Mouse (Mus musculus): ENCODE measurements around the gene 6030408B16Rik. TPM values are rescaled to one million over a fixed set of nuclear protein-coding genes. Genes with fewer than 3 reads are reported as not detected.
A peak's percentile ranks its signal among the peaks of the same experiment; 100 is the strongest.

6030408B16Rik gene
- total and polyA plus RNA-seq, 3 experiments, result not detected

DNA sequence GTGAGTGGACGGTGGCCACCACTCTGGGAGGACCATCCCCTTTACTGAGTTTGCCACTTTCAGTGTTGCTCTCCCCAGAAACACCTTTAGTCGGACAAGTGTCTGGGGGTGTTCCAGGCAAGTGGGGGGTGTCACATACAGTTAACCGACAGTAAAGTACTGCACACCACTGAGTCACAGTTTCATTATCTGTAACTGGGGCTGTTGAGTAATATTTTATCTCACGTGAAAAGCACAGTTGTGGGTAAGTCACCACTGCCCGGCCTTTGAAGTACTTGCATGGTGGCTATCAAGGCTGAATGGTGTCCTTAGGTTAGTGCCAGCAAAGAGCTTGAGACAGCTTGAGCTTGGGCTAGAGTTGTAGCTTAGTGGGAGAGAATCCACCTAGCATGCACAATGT, 10.5 kb upstream of the 6030408B16Rik start:
- TF ChIP-seq TAL1 (conservative IDR thresholded peaks at IDR 0.05; ENCODE audit: low read depth, low read length) (no peak), CTCF (IDR thresholded peaks at IDR 0.05; ENCODE audit: low read depth, low read length) (no peak), GATA1 (IDR thresholded peaks at IDR 0.05; ENCODE audit: borderline replicate concordance, low read length) (no peak), GATA2 (IDR thresholded peaks at IDR 0.05; ENCODE audit: borderline replicate concordance, low read depth, low read length) (no peak), POLR2AphosphoS5 (IDR thresholded peaks at IDR 0.05; ENCODE audit: insufficient replicate concordance, low read depth, low read length) (no peak)
- H3K4me3 ChIP-seq (ENCODE audit: low read depth, low read length), result no peak overlapping the region
- peaks cover 9% of the 10 kb centered on the region; the same call in 1 of the 2 replicates for H3K27me3 ChIP-seq (ENCODE audit: insufficient read depth, low read length)
- ATAC-seq (ENCODE audit: extremely low read depth, insufficient number of reproducible peaks, low FRiP score, poor library complexity, severe bottlenecking) (no peak), DNase-seq (ENCODE audit: low spot score) (no peak)
- peaks cover 43% of the 10 kb centered on the region for H3K4me1 ChIP-seq (ENCODE audit: insufficient read depth, low read depth, low read length)
- H3K36me3 ChIP-seq (replicated peaks), result peaks cover 19% of the 10 kb centered on the region
- no peaks in the 10 kb centered on the region for H3K9me3 ChIP-seq (replicated peaks)

DNA sequence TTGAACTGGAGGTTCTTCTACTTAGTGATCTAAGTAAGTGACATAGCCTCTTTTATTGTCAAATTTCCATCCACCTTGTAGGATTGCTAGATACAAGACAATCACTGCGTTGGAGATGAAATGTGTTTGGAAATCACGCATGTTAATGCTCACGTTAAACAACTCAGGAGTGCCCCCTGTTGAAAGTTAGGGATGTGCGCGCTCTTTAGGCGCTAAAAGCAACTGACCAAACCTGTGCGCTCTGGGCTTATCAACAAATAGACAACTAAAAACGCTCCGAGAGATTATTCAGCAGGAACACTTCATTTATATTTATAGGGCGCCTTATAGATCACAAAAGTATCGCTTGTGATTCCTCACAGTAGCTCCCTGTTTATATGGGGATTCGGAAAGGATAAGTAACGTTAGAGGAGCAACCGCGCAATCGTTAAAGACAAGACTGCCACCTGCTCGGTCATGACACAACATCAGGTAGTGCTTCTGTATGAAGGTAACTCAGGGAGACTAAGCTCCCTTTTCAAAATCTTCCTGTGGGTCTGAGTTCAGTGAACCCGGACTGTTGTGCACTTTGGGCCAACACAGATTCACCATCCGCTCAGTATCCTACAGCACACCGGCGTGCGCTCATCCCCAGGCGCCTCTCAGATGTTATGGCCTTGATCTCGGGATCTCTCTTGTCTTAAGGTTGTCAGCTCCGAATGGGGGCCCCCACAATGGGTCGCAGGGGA, 9.7 kb upstream of the 6030408B16Rik start:
- DNase-seq (ENCODE audit: low spot score) (peak; percentile 25), ATAC-seq (ENCODE audit: extremely low read depth, insufficient number of reproducible peaks, low FRiP score, poor library complexity, severe bottlenecking) (no peak)
- H3K9me3 ChIP-seq (replicated peaks), result no peaks in the 10 kb centered on the region
- TF ChIP-seq TAL1 (conservative IDR thresholded peaks at IDR 0.05; ENCODE audit: low read depth, low read length) (no peak), CTCF (IDR thresholded peaks at IDR 0.05; ENCODE audit: low read depth, low read length) (no peak), POLR2AphosphoS5 (IDR thresholded peaks at IDR 0.05; ENCODE audit: insufficient replicate concordance, low read depth, low read length) (no peak), GATA1 (IDR thresholded peaks at IDR 0.05; ENCODE audit: borderline replicate concordance, low read length) (no peak)
- H3K4me3 ChIP-seq (ENCODE audit: low read depth, low read length), result peak overlapping the region; percentile 89
- peaks cover 5% of the 10 kb centered on the region; the same call in 1 of the 2 replicates for H3K27me3 ChIP-seq (ENCODE audit: insufficient read depth, low read length)
- H3K4me1 ChIP-seq (ENCODE audit: insufficient read depth, low read depth, low read length), result peaks cover 43% of the 10 kb centered on the region
- H3K36me3 ChIP-seq (replicated peaks), result peaks cover 28% of the 10 kb centered on the region

DNA sequence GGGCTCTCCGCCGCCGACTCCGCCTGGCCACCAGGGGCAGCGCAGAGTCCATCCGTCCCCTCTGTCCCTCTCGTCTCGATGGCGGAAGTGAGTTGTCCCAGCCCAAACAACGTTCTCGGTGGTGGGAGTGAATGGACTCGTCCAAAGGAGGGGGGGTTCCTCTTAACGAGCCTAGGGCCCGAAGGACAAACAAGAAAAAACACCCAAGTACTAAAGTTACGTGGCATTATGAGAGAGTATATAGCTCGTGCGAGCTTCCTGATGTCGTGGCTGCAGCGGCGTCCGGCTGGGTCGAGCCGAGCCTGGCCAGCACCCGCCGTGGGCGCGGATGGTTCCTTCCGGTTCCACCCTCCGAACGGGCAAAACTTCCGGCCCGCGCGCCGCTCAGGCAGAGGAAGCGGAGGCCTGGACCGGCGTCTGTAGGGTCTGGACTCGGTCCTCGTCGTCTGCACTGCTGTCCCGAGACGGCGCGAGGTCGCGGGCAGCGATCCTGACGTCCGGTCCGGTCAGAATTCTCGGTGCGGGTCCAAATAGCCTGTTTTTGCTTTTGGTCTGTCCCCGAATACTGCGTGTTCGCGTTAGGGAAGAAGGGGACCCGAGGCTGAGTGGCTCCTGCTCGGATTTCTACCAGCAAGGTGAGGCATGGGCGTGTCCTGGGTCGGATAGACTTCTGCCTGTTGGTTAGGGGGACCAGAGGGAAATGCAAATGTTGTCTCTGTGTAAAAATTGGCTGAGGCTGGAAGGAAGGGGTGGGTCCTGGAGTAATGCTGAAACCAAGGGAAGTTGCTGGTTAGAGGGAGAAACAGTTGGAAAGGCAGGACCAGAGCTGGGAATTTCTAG, 8.9 kb upstream of the 6030408B16Rik start, which contains the start of gene Atg101:
Gene Atg101, plus strand, starts transcription at position 362 of the 840 bp plus-strand sequence.
- peak; percentile 95 for ATAC-seq (ENCODE audit: extremely low read depth, insufficient number of reproducible peaks, low FRiP score, poor library complexity, severe bottlenecking)
- peak; percentile 92 for DNase-seq (ENCODE audit: low spot score)

DNA sequence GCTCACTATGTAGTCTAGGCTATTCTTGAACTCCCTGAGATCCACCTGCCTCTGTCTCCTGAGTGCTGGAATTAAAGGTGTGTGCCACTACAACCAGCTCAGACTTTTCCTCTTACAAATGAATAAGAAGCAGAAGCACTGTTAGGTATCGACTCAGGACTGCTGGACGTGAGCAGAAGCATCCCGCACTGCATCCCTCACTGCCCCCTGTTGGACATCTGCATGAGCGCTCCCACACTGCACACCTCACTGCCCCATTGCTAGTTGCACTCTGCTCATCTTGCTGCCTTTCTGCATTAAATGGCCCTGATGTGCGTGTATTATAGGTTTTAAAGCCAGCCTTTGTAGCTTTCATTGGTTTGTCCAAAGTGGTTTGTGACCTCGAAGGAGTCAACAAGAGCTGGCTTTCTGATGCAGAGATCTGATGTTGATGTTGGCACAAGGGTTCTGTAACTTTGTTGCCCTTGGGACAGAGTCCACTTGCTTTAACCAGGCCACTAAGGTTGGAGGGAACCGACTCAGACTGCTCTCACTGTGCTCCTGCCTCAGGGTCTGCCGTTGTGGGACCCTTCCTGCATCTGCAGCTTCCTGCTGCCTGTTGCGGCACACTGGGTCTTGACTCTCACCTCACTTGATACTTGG, 6.8 kb upstream of the 6030408B16Rik start:
- H3K9me3 ChIP-seq (replicated peaks), result no peaks in the 10 kb centered on the region
- H3K4me3 ChIP-seq (ENCODE audit: low read depth, low read length), result peak overlapping the region; percentile 36; the same call in 1 of the 2 replicates
- TF ChIP-seq GATA1 (IDR thresholded peaks at IDR 0.05; ENCODE audit: borderline replicate concordance, low read length) (no peak), CTCF (IDR thresholded peaks at IDR 0.05; ENCODE audit: low read depth, low read length) (peak; percentile 23; the same call in 1 of the 2 replicates)
- peaks cover 57% of the 10 kb centered on the region for H3K36me3 ChIP-seq (replicated peaks)
- peaks cover 37% of the 10 kb centered on the region for H3K4me1 ChIP-seq (ENCODE audit: insufficient read depth, low read depth, low read length)
- DNase-seq (ENCODE audit: low spot score) (no peak), ATAC-seq (ENCODE audit: extremely low read depth, insufficient number of reproducible peaks, low FRiP score, poor library complexity, severe bottlenecking) (no peak)
- no peaks in the 10 kb centered on the region for H3K27me3 ChIP-seq (ENCODE audit: insufficient read depth, low read length)

More for the DNA sequence above, 8.9 kb upstream of the 6030408B16Rik start, which contains the start of gene Atg101:
- TF ChIP-seq GATA2 (IDR thresholded peaks at IDR 0.05; ENCODE audit: borderline replicate concordance, low read depth, low read length), result no peak
- TF ChIP-seq CTCF (IDR thresholded peaks at IDR 0.05; ENCODE audit: low read depth, low read length), result peak; percentile 64
- peaks cover 43% of the 10 kb centered on the region for H3K4me1 ChIP-seq (ENCODE audit: insufficient read depth, low read depth, low read length)
- H3K4me3 ChIP-seq (ENCODE audit: low read depth, low read length), result peak within 1 kb of the TSS; percentile 89
- H3K36me3 ChIP-seq (replicated peaks), result peaks cover 36% of the 10 kb centered on the region
- no peaks in the 10 kb centered on the region for H3K9me3 ChIP-seq (replicated peaks)
- H3K27me3 ChIP-seq (ENCODE audit: insufficient read depth, low read length), result peaks cover 5% of the 10 kb centered on the region; the same call in 1 of the 2 replicates

DNA sequence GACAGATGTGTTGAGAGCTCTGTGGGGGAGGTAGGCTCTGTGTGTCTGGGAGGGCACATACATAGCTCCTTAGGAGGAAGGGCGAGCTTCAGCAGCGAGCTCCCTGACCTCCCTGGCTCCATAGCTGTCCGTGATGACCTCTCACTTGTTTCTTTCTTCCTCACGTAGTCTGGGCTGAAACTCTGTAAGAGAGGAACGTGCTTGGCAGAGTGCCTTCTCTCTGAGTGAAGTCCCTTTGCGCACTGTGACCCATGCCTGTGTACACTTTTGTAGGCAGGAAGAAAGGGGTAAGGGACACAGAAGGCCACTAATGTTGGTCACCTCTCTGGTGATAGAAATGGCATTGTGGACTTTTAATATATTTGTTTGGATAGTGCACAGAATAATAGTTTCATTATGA, 5.7 kb upstream of the 6030408B16Rik start:
- Histone ChIP-seq H3K9me3 (replicated peaks) (no peaks in the 10 kb centered on the region), H3K27me3 (ENCODE audit: insufficient read depth, low read length) (no peaks in the 10 kb centered on the region), H3K36me3 (replicated peaks) (peaks cover 68% of the 10 kb centered on the region), H3K4me3 (ENCODE audit: low read depth, low read length) (no peak overlapping the region), H3K4me1 (ENCODE audit: insufficient read depth, low read depth, low read length) (peaks cover 37% of the 10 kb centered on the region)
- DNase-seq (ENCODE audit: low spot score) (no peak), ATAC-seq (ENCODE audit: extremely low read depth, insufficient number of reproducible peaks, low FRiP score, poor library complexity, severe bottlenecking) (no peak)
- TF ChIP-seq POLR2AphosphoS5 (IDR thresholded peaks at IDR 0.05; ENCODE audit: insufficient replicate concordance, low read depth, low read length) (no peak), GATA2 (IDR thresholded peaks at IDR 0.05; ENCODE audit: borderline replicate concordance, low read depth, low read length) (no peak), CTCF (IDR thresholded peaks at IDR 0.05; ENCODE audit: low read depth, low read length) (no peak), TAL1 (conservative IDR thresholded peaks at IDR 0.05; ENCODE audit: low read depth, low read length) (no peak), GATA1 (IDR thresholded peaks at IDR 0.05; ENCODE audit: borderline replicate concordance, low read length) (no peak)

DNA sequence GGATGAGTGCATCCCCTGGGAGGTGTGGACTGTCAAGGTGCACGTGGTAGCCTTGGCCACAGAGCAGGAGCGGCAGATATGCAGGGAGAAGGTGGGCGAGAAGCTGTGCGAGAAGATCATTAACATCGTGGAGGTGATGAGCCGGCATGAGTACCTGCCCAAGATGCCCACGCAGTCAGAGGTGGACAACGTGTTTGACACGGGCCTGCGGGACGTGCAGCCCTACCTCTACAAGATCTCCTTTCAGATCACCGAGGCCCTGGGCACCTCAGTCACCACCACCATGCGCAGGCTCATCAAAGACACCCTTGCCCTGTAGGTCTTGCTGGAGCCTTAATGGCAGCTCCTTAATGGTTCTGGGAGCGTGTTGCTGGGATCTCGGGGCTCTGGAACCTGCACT, 2.7 kb upstream of the 6030408B16Rik start:
- Histone ChIP-seq H3K36me3 (replicated peaks) (peaks cover 77% of the 10 kb centered on the region), H3K9me3 (replicated peaks) (no peaks in the 10 kb centered on the region), H3K27me3 (ENCODE audit: insufficient read depth, low read length) (no peaks in the 10 kb centered on the region), H3K4me3 (ENCODE audit: low read depth, low read length) (no peak overlapping the region), H3K4me1 (ENCODE audit: insufficient read depth, low read depth, low read length) (peaks cover 17% of the 10 kb centered on the region)
- DNase-seq (ENCODE audit: low spot score), result no peak
- ATAC-seq (ENCODE audit: extremely low read depth, insufficient number of reproducible peaks, low FRiP score, poor library complexity, severe bottlenecking), result no peak
- TF ChIP-seq GATA2 (IDR thresholded peaks at IDR 0.05; ENCODE audit: borderline replicate concordance, low read depth, low read length) (no peak), GATA1 (IDR thresholded peaks at IDR 0.05; ENCODE audit: borderline replicate concordance, low read length) (no peak)
